Mouse (Mus musculus) forebrain, embryonic 11.5 days (tissue): ENCODE measurements at regions not wholly inside any gene's neighbourhood (a gene's known extent, or its start where the extent isn't known, plus 50 kb on each side); places are given as distances from the start of the nearest gene placed in this dataset.

Source experiments
- ATAC-seq: fragments of 200-750 bp; cut with Nextera tagmentation; replicated peaks from 2 replicates; pipeline ENCODE4 v1.8.0; 2017; ENCODE audit warnings: moderate TSS enrichment; ENCODE audit not compliant: low FRiP score
- DNase-seq: peaks from one replicate; pipeline ENCODE4 v3.0.0-alpha.2; 2017; ENCODE audit warnings: low spot score
- H3K27ac ChIP-seq: fragments of 300-500 bp; sonication (generic); 2 replicates; pipeline ENCODE4 v1.5.1; 2014; ENCODE audit warnings: low read depth, low read length
- H3K27me3 ChIP-seq: fragments of 300-500 bp; sonication (generic); 2 replicates; pipeline ENCODE4 v1.6.1; 2014; ENCODE audit warnings: mild to moderate bottlenecking, low read length, mixed read lengths; ENCODE audit not compliant: control insufficient read depth, insufficient read depth
- H3K36me3 ChIP-seq: fragments of 300-500 bp; sonication (generic); 2 replicates; pipeline ENCODE4 v1.6.1; 2014; ENCODE audit warnings: mild to moderate bottlenecking, low read length, moderate library complexity, mixed read lengths; ENCODE audit not compliant: control insufficient read depth, insufficient read depth
- H3K4me1 ChIP-seq: fragments of 300-500 bp; sonication (generic); replicated peaks from 2 replicates; pipeline ENCODE4 v1.6.1; 2014; ENCODE audit warnings: low read length, mixed read lengths; ENCODE audit not compliant: control insufficient read depth, insufficient read depth
- H3K4me2 ChIP-seq: fragments of 300-500 bp; sonication (generic); 2 replicates; pipeline ENCODE4 v1.6.1; 2014; ENCODE audit warnings: low read depth, mild to moderate bottlenecking, low read length, moderate library complexity, mixed read lengths; ENCODE audit not compliant: severe bottlenecking
- H3K4me3 ChIP-seq: fragments of 300-500 bp; sonication (generic); 2 replicates; pipeline ENCODE4 v1.5.1; 2014; ENCODE audit warnings: low read depth, low read length
- H3K9ac ChIP-seq: fragments of 300-500 bp; sonication (generic); 2 replicates; pipeline ENCODE4 v1.6.1; 2014; ENCODE audit warnings: low read length
- H3K9me3 ChIP-seq: fragments of 300-500 bp; sonication (generic); 2 replicates; pipeline ENCODE4 v1.6.1; 2016; ENCODE audit warnings: low read length, mixed read lengths; ENCODE audit not compliant: control insufficient read depth
- WGBS: fragments of 180-500 bp; shearing (Covaris S2); extraction: QIAGEN DNeasy Blood & Tissue Kit; methylation state at CpG from one replicate; pipeline ENCODE4 v1.1.7; 2014; 5-methylcytosine and 5-hydroxymethylcytosine counted together

DNA sequence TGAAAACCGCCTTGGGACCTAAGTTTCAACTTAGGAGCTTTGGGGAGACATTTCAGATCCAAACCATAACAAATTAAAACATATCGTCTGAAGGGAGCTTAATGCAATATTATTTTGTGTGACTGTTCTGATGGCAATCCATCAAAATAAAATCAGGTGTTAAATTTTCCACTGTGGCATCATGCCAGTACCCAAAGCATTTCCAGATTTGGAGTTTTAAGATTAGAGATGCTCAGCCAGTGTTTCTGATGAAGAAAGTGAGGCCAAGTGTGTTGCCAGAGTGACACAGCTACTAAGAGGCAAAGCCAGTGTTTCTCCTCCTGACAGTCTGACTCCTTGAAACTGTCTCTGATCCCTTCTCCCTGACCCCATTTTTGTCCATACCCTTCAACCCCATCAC is 308.7 kb downstream of the Rnls start:
- Histone ChIP-seq H3K4me3 (no peak overlapping the region), H3K9me3 (no peaks in the 10 kb centered on the region), H3K36me3 (no peaks in the 10 kb centered on the region), H3K27ac (no peak overlapping the region), H3K4me2 (no peak overlapping the region), H3K4me1 (no peaks in the 10 kb centered on the region), H3K27me3 (no peaks in the 10 kb centered on the region), H3K9ac (no peak overlapping the region)
- 74% methylated on average over 2 of the region's 2 CpGs for WGBS
- ATAC-seq (no peak), DNase-seq (no peak)

- H3K4me2 ChIP-seq: no peak overlapping the region
- no peaks in the 10 kb centered on the region for H3K36me3 ChIP-seq
- H3K4me3 ChIP-seq: no peak overlapping the region
- H3K27me3 ChIP-seq: no peaks in the 10 kb centered on the region
- H3K4me1 ChIP-seq: no peaks in the 10 kb centered on the region
- ATAC-seq (no peak), DNase-seq (no peak)
- WGBS: 90% methylated on average over 5 of the region's 5 CpGs
- H3K27ac ChIP-seq: no peak overlapping the region
- no peaks in the 10 kb centered on the region for H3K9me3 ChIP-seq
- no peak overlapping the region for H3K9ac ChIP-seq
Measured at GRCm38 (mm10) chr19:33084683-33085082, 307.4 kb downstream of the Rnls start.
